Mouse (Mus musculus) hindbrain, embryonic 16.5 days (tissue): ENCODE measurements around the gene Ube4b. TPM values are rescaled to one million over a fixed set of nuclear protein-coding genes. Genes with fewer than 3 reads are reported as not detected.
"Not testable (repeated sequence)": the region's sequence is repeated elsewhere in the genome, so short reads cannot be mapped to it uniquely, and the experiment has no call there.

Experiments used
- ATAC-seq: fragments of 200-750 bp; cut with Nextera tagmentation; 2 replicates; pipeline ENCODE4 v1.8.0; 2017; ENCODE audit warnings: moderate TSS enrichment, moderate library complexity
- H3K27ac ChIP-seq: fragments of 300-500 bp; sonication (generic); 2 replicates; pipeline ENCODE4 v1.5.1; 2014; ENCODE audit warnings: low read depth, mild to moderate bottlenecking, control low read depth, low read length, moderate library complexity
- H3K27me3 ChIP-seq: fragments of 300-500 bp; sonication (generic); replicated peaks from 2 replicates; pipeline ENCODE4 v1.6.1; 2014; ENCODE audit warnings: low read length; ENCODE audit not compliant: control insufficient read depth, insufficient read depth
- H3K36me3 ChIP-seq: fragments of 300-500 bp; sonication (generic); 2 replicates; pipeline ENCODE4 v1.6.1; 2014; ENCODE audit warnings: mild to moderate bottlenecking, low read length, moderate library complexity, mixed read lengths; ENCODE audit not compliant: control insufficient read depth, insufficient read depth
- H3K4me1 ChIP-seq: fragments of 300-500 bp; sonication (generic); 2 replicates; pipeline ENCODE4 v1.6.1; 2014; ENCODE audit warnings: low read depth, low read length; ENCODE audit not compliant: control insufficient read depth, insufficient read depth
- H3K4me2 ChIP-seq: fragments of 300-500 bp; sonication (generic); 2 replicates; pipeline ENCODE4 v1.6.1; 2014; ENCODE audit warnings: mild to moderate bottlenecking, low read length, control low read depth, moderate library complexity
- H3K4me3 ChIP-seq: fragments of 300-500 bp; sonication (generic); 2 replicates; pipeline ENCODE4 v1.5.1; 2014; ENCODE audit warnings: mild to moderate bottlenecking, low read length, control low read depth, moderate library complexity
- H3K9ac ChIP-seq: fragments of 300-500 bp; sonication (generic); 2 replicates; pipeline ENCODE4 v1.6.1; 2014; ENCODE audit warnings: low read depth, mild to moderate bottlenecking, control low read depth, low read length, moderate library complexity
- H3K9me3 ChIP-seq: fragments of 300-500 bp; sonication (generic); 2 replicates; pipeline ENCODE4 v1.6.1; 2014; ENCODE audit warnings: mild to moderate bottlenecking, low read length, moderate library complexity; ENCODE audit not compliant: control insufficient read depth
- WGBS: fragments of 180-500 bp; shearing (Covaris S2); extraction: QIAGEN DNeasy Blood & Tissue Kit; methylation state at CpG from one replicate; pipeline ENCODE4 v1.1.7; 2014; 5-methylcytosine and 5-hydroxymethylcytosine counted together
- polyA plus RNA-seq: library from polyadenylated mRNA; unstranded; fragments of >200 nt; fragmentation: Nextera tagmentation; extraction: Ambion mirVana; gene quantifications from 2 replicates; pipeline ENCODE4 v1.2.1, GENCODE M21; 2015

Gene Ube4b
- polyA plus RNA-seq, 1 experiment from 2014 or later = 47.4 TPM

GRCm38 (mm10) chr4:149444964-149445701 is 18.6 kb upstream of the Ube4b start:
- ATAC-seq = peak; percentile 98
- WGBS = under 1% methylated on average over 36 of the region's 36 CpGs
- H3K4me2 ChIP-seq = peak overlapping the region; percentile 82
- H3K9me3 ChIP-seq = no peaks in the 10 kb centered on the region
- peak overlapping the region; percentile 73 for H3K9ac ChIP-seq
- peaks cover 17% of the 10 kb centered on the region for H3K4me1 ChIP-seq
- H3K36me3 ChIP-seq = no peaks in the 10 kb centered on the region
- H3K4me3 ChIP-seq = peak overlapping the region; percentile 41
- H3K27me3 ChIP-seq = no peaks in the 10 kb centered on the region
- peak overlapping the region; percentile 94 for H3K27ac ChIP-seq

GRCm38 (mm10) chr4:149444465-149444864 is 17.9 kb upstream of the Ube4b start:
- Histone ChIP-seq H3K36me3 (no peaks in the 10 kb centered on the region), H3K4me1 (peaks cover 17% of the 10 kb centered on the region), H3K9me3 (no peaks in the 10 kb centered on the region), H3K27me3 (no peaks in the 10 kb centered on the region), H3K4me3 (no peak overlapping the region), H3K9ac (peak overlapping the region; percentile 73), H3K4me2 (peak overlapping the region; percentile 82), H3K27ac (peak overlapping the region; percentile 94)
- ATAC-seq = no peak
- 64% methylated on average over 1 of the region's 1 CpGs for WGBS

- ATAC-seq = no peak
- Histone ChIP-seq H3K4me3 (no peak overlapping the region), H3K9me3 (no peaks in the 10 kb centered on the region), H3K4me1 (peaks cover 17% of the 10 kb centered on the region), H3K27me3 (no peaks in the 10 kb centered on the region), H3K9ac (no peak overlapping the region), H3K4me2 (no peak overlapping the region), H3K27ac (no peak overlapping the region), H3K36me3 (no peaks in the 10 kb centered on the region)
- 61% methylated on average over 3 of the region's 3 CpGs for WGBS
Observed at GRCm38 (mm10) chr4:149442436-149442835, 15.9 kb upstream of the Ube4b start.

GRCm38 (mm10) chr4:149440576-149440975 is 14.0 kb upstream of the Ube4b start:
- H3K4me2 ChIP-seq = no peak overlapping the region
- H3K9me3 ChIP-seq = no peaks in the 10 kb centered on the region
- H3K4me1 ChIP-seq = peaks cover 10% of the 10 kb centered on the region
- no peaks in the 10 kb centered on the region for H3K36me3 ChIP-seq
- no peak overlapping the region for H3K27ac ChIP-seq
- ATAC-seq = no peak
- no peak overlapping the region for H3K9ac ChIP-seq
- H3K27me3 ChIP-seq = no peaks in the 10 kb centered on the region
- no peak overlapping the region for H3K4me3 ChIP-seq
- WGBS = 50% methylated on average over 8 of the region's 8 CpGs

- H3K9ac ChIP-seq, H3K4me1 ChIP-seq, H3K27ac ChIP-seq, H3K9me3 ChIP-seq, H3K4me2 ChIP-seq, ATAC-seq, H3K4me3 ChIP-seq, H3K36me3 ChIP-seq, H3K27me3 ChIP-seq: not testable (repeated sequence)
- 64% methylated on average over 1 of the region's 1 CpGs for WGBS
Observed at GRCm38 (mm10) chr4:149431887-149432286, 5.3 kb upstream of the Ube4b start.

GRCm38 (mm10) chr4:149429592-149429991 is 3.0 kb upstream of the Ube4b start:
- no peaks in the 10 kb centered on the region for H3K27me3 ChIP-seq
- H3K4me1 ChIP-seq = peaks cover 3% of the 10 kb centered on the region; the same call in 1 of the 2 replicates
- no peak for ATAC-seq
- 66% methylated on average over 5 of the region's 5 CpGs for WGBS
- H3K4me2 ChIP-seq = no peak overlapping the region
- no peaks in the 10 kb centered on the region for H3K36me3 ChIP-seq
- H3K4me3 ChIP-seq = no peak overlapping the region
- H3K27ac ChIP-seq = no peak overlapping the region
- H3K9me3 ChIP-seq = no peaks in the 10 kb centered on the region
- H3K9ac ChIP-seq = no peak overlapping the region

GRCm38 (mm10) chr4:149425801-149426292 is 702 bp downstream of the Ube4b start:
- Histone ChIP-seq H3K4me2 (peak overlapping the region; percentile 64), H3K4me3 (peak overlapping the region; percentile 98), H3K9me3 (no peaks in the 10 kb centered on the region), H3K36me3 (no peaks in the 10 kb centered on the region), H3K4me1 (peaks cover 18% of the 10 kb centered on the region), H3K9ac (peak overlapping the region; percentile 95), H3K27ac (peak overlapping the region; percentile 99), H3K27me3 (no peaks in the 10 kb centered on the region)
- peak; percentile 79 for ATAC-seq
- WGBS = under 1% methylated on average over 28 of the region's 35 CpGs

GRCm38 (mm10) chr4:149424755-149425154 is 1.8 kb downstream of the Ube4b start:
- no peaks in the 10 kb centered on the region for H3K27me3 ChIP-seq
- H3K9me3 ChIP-seq = no peaks in the 10 kb centered on the region
- peaks cover 18% of the 10 kb centered on the region for H3K4me1 ChIP-seq
- peak overlapping the region; percentile 64 for H3K4me2 ChIP-seq
- peak overlapping the region; percentile 98 for H3K4me3 ChIP-seq
- no peaks in the 10 kb centered on the region for H3K36me3 ChIP-seq
- WGBS = 1% methylated on average over 9 of the region's 9 CpGs
- ATAC-seq = no peak
- peak overlapping the region; percentile 35 for H3K9ac ChIP-seq
- H3K27ac ChIP-seq = no peak overlapping the region

- H3K36me3 ChIP-seq = no peaks in the 10 kb centered on the region
- peaks cover 25% of the 10 kb centered on the region for H3K4me1 ChIP-seq
- no peak overlapping the region for H3K9ac ChIP-seq
- no peaks in the 10 kb centered on the region for H3K27me3 ChIP-seq
- no peak overlapping the region for H3K27ac ChIP-seq
- H3K4me3 ChIP-seq = no peak overlapping the region
- 77% methylated on average over 5 of the region's 5 CpGs for whole genome bisulfite sequencing
- no peaks in the 10 kb centered on the region for H3K9me3 ChIP-seq
- no peak overlapping the region for H3K4me2 ChIP-seq
- no peak for ATAC-seq
Observed at GRCm38 (mm10) chr4:149417854-149418365, 8.6 kb downstream of the Ube4b start.
